Mouse (Mus musculus) frontal cortex, postnatal 14 days (tissue): ENCODE measurements at regions not wholly inside any gene's neighbourhood (a gene's known extent, or its start where the extent isn't known, plus 50 kb on each side); places are given as distances from the start of the nearest gene placed in this dataset.

ENCODE experiments used
- DNase-seq, 2 experiments: peaks; one replicate each; pipeline ENCODE4 v3.0.0; 2022; ENCODE audit warnings: low spot score in 2 of 2

DNA sequence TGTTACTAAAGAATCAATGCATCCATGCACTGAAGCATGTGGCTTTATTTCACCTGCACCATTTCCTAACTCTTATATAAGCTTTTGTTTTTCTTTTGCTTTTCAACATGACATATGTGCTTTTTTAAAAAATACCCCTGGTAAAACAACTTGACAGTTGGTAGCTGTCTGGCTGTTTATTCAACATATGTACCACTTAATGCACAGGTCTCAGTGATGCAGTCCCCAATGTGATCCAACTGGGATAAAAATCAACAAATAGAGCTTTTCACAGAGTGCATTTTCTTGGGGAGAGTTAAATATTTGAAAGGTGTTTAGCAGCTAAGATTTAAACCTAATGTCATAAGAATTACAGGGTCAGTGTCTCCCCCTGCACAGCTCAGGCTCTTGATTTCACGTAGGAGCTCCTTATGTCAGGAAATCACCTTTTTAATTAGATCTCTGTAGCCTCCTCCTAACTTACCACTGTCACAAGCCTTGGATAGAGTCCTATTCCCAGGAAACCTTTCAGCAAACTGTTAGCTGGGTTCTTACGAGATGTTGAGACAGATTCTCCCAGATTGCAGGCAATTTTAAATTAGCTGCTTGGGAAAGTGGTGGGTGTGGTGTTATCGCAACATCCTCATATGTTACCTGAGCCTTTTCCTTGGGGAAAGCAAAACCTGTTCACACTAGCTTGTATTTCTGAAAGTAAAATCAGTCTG is 464.6 kb upstream of the Arrdc3 start:
- DNase-seq: peak; percentile 4 to 5

DNA sequence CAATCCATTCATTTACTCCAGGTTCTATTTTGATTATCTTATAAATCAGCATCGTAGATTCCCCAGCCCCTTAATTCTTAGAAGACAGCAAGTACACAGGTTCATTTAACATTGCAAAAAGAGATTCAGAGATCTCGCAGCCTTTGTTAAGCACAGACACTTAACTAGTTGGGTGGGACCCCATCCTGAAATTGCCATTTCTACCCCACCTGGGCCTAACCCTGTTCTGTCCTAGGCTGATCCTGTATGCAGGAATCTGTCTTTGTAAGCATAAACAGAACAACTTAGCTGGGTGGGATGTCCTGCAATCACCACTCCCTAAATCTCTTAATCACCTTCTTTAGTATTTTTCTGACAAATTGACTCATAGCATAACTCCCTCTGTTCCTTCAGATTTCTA is 462.8 kb upstream of the Arrdc3 start:
- no peak for DNase-seq
